Mouse (Mus musculus) limb, embryonic 13.5 days (tissue): ENCODE measurements around the gene Med9. TPM values are rescaled to one million over a fixed set of nuclear protein-coding genes. Genes with fewer than 3 reads are reported as not detected.

Experiments
- ATAC-seq: fragments of 200-750 bp; cut with Nextera tagmentation; 2 replicates; pipeline ENCODE4 v1.8.0; 2017; ENCODE audit warnings: low read depth, moderate number of reproducible peaks, moderate TSS enrichment; ENCODE audit not compliant: low FRiP score
- H3K27ac ChIP-seq: fragments of 300-500 bp; sonication (generic); 2 replicates; pipeline ENCODE4 v1.5.1; 2015; ENCODE audit warnings: inconsistent platforms, mild to moderate bottlenecking, moderate library complexity
- H3K27me3 ChIP-seq: fragments of 300-500 bp; sonication (generic); 2 replicates; pipeline ENCODE4 v1.6.1; 2015; ENCODE audit warnings: mild to moderate bottlenecking, inconsistent platforms
- H3K36me3 ChIP-seq: fragments of 300-500 bp; sonication (generic); 2 replicates; pipeline ENCODE4 v1.6.1; 2015; ENCODE audit warnings: inconsistent platforms, mild to moderate bottlenecking, moderate library complexity
- H3K4me1 ChIP-seq: fragments of 300-500 bp; sonication (generic); 2 replicates; pipeline ENCODE4 v1.6.1; 2015; ENCODE audit warnings: inconsistent platforms
- H3K4me2 ChIP-seq: fragments of 300-500 bp; sonication (generic); replicated peaks from 2 replicates; pipeline ENCODE4 v1.6.1; 2015; ENCODE audit warnings: inconsistent platforms, mild to moderate bottlenecking, moderate library complexity
- H3K4me3 ChIP-seq: fragments of 300-500 bp; sonication (generic); 2 replicates; pipeline ENCODE4 v1.5.1; 2015; ENCODE audit warnings: moderate library complexity, mild to moderate bottlenecking, inconsistent platforms
- H3K9ac ChIP-seq: fragments of 300-500 bp; sonication (generic); 2 replicates; pipeline ENCODE4 v1.6.1; 2015; ENCODE audit warnings: mild to moderate bottlenecking, inconsistent platforms
- H3K9me3 ChIP-seq: fragments of 300-500 bp; sonication (generic); 2 replicates; pipeline ENCODE4 v1.6.1; 2016; ENCODE audit warnings: inconsistent platforms
- WGBS: fragments of 180-500 bp; shearing (Covaris S2); methylation state at CpG from one replicate; pipeline ENCODE4 v1.1.7; 2015; 5-methylcytosine and 5-hydroxymethylcytosine counted together
- polyA plus RNA-seq: library from polyadenylated mRNA; unstranded; fragments of >200 nt; fragmentation: Nextera tagmentation; extraction: Ambion mirVana; gene quantifications from 2 replicates; pipeline ENCODE4 v1.2.1, GENCODE M21; 2015

Med9 gene
- polyA plus RNA-seq, 1 experiment from 2014 or later: 38.0 TPM

DNA sequence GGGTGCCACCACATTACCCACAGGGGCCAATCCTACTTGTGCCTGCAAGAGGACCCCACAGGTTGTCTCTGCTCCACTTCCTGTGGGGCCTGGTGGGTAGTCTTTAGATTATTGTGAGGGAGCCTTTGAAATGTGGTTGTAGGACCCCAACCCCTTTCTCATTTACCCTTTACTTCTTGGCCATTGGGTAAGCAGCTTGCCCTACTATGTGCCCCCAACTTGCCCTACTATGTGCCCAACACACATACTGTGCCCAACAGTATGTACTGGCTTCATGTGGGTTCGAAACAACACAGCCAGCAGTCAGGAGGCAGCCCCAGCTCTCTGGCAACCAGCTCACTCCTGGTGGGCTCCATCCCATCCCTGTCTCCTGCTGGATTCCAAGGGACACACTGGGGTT, 19.8 kb downstream of the Med9 start:
- no peak for ATAC-seq
- no peaks in the 10 kb centered on the region for H3K36me3 ChIP-seq
- peaks cover 19% of the 10 kb centered on the region for H3K27me3 ChIP-seq
- H3K4me1 ChIP-seq: peaks cover 29% of the 10 kb centered on the region
- no peak overlapping the region for H3K27ac ChIP-seq
- H3K4me2 ChIP-seq: no peak overlapping the region
- 88% methylated on average over 1 of the region's 1 CpGs for WGBS
- no peak overlapping the region for H3K9ac ChIP-seq
- H3K4me3 ChIP-seq: no peak overlapping the region
- H3K9me3 ChIP-seq: no peaks in the 10 kb centered on the region

DNA sequence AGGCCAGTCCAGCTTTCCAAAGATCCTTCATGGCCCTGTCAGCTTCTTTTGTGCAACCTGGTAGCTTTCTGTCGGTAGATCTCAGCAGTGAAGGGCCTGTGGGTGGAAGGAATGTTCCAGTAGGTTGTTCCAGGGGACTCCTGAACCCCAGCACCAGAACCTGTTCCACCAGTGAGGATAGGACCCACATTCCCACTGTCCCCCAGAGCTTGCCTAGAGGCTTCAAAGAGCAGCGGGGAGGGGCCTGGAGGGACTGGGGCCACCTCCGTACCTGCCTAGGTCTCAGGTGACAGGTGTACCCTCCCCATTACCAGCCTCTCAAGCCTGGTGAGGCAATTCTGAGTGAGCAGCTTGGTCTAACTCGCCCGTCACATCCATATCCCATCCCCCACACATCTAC, 22.8 kb downstream of the Med9 start:
- H3K4me3 ChIP-seq: no peak overlapping the region
- H3K9me3 ChIP-seq: no peaks in the 10 kb centered on the region
- no peaks in the 10 kb centered on the region for H3K27me3 ChIP-seq
- ATAC-seq: no peak
- peaks cover 6% of the 10 kb centered on the region for H3K4me1 ChIP-seq
- no peak overlapping the region for H3K27ac ChIP-seq
- H3K4me2 ChIP-seq: no peak overlapping the region
- no peaks in the 10 kb centered on the region for H3K36me3 ChIP-seq
- WGBS: 71% methylated on average over 5 of the region's 5 CpGs
- no peak overlapping the region for H3K9ac ChIP-seq

DNA sequence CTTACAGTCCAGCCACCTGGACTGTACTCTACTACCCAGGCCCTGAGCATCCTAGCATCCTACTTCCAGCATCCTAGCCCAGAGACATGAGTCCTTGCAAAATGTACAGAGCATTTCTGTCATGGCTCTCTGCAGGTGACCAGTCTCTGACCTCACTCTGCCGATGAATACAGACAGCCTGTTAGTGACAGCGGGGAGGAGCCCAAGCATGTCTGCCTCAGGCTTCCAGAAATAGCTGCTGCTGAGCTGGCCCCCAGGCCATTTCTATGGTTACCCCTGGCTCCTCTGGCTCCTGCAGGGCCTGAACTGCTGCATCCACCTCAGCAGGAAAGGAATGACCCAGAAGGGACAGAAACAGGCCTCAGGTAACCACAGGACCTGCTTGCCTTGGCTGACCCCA, 23.7 kb downstream of the Med9 start:
- no peaks in the 10 kb centered on the region for H3K36me3 ChIP-seq
- H3K4me2 ChIP-seq: no peak overlapping the region
- H3K27me3 ChIP-seq: no peaks in the 10 kb centered on the region
- H3K27ac ChIP-seq: no peak overlapping the region
- H3K4me3 ChIP-seq: no peak overlapping the region
- no peak overlapping the region for H3K9ac ChIP-seq
- 56% methylated on average over 2 of the region's 2 CpGs for WGBS
- no peaks in the 10 kb centered on the region for H3K4me1 ChIP-seq
- H3K9me3 ChIP-seq: no peaks in the 10 kb centered on the region
- no peak for ATAC-seq

- no peaks in the 10 kb centered on the region for H3K36me3 ChIP-seq
- no peak overlapping the region for H3K4me3 ChIP-seq
- H3K9ac ChIP-seq: no peak overlapping the region
- H3K4me1 ChIP-seq: no peaks in the 10 kb centered on the region
- H3K9me3 ChIP-seq: no peaks in the 10 kb centered on the region
- no peak overlapping the region for H3K4me2 ChIP-seq
- no peaks in the 10 kb centered on the region for H3K27me3 ChIP-seq
- WGBS: 74% methylated on average over 5 of the region's 5 CpGs
- H3K27ac ChIP-seq: no peak overlapping the region
- no peak for ATAC-seq
Observed at GRCm38 (mm10) chr11:59973389-59973788, 25.4 kb downstream of the Med9 start.

DNA sequence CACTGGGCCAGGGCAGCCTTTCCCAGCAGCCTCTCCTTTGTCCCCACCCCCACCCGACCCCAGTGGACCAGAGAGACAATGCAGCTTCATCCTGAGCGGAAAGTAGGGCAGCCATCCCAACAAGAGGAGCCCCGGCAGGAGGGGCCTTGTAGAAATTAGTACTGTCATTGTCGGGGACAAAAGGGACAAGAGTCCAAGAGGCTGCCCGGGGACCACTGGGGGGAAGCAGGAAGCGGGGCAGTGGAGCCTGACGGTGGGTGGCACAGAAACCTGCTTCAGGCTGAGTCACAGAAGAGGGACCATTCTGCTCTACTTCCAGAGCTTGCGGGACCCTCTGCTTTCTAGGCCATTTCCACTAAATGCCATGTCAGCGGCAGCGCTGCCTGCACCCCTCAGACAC, 27.2 kb downstream of the Med9 start:
- Histone ChIP-seq H3K27me3 (no peaks in the 10 kb centered on the region), H3K4me2 (no peak overlapping the region), H3K4me1 (peaks cover 3% of the 10 kb centered on the region; the same call in 1 of the 2 replicates), H3K9ac (no peak overlapping the region), H3K9me3 (no peaks in the 10 kb centered on the region), H3K27ac (no peak overlapping the region), H3K4me3 (no peak overlapping the region), H3K36me3 (no peaks in the 10 kb centered on the region)
- ATAC-seq: no peak
- 67% methylated on average over 10 of the region's 10 CpGs for WGBS

GRCm38 (mm10) chr11:59977831-59978230, 29.8 kb downstream of the Med9 start:
- no peak overlapping the region for H3K27ac ChIP-seq
- H3K4me1 ChIP-seq: peaks cover 16% of the 10 kb centered on the region
- no peaks in the 10 kb centered on the region for H3K9me3 ChIP-seq
- no peak overlapping the region for H3K9ac ChIP-seq
- 72% methylated on average over 5 of the region's 5 CpGs for WGBS
- H3K27me3 ChIP-seq: no peaks in the 10 kb centered on the region
- ATAC-seq: no peak
- H3K4me2 ChIP-seq: no peak overlapping the region
- no peaks in the 10 kb centered on the region for H3K36me3 ChIP-seq
- H3K4me3 ChIP-seq: no peak overlapping the region

- H3K4me2 ChIP-seq: no peak overlapping the region
- H3K9ac ChIP-seq: no peak overlapping the region
- no peak for ATAC-seq
- H3K4me1 ChIP-seq: peaks cover 9% of the 10 kb centered on the region; the same call in 1 of the 2 replicates
- no peaks in the 10 kb centered on the region for H3K36me3 ChIP-seq
- H3K27ac ChIP-seq: no peak overlapping the region
- no peak overlapping the region for H3K4me3 ChIP-seq
- no peaks in the 10 kb centered on the region for H3K27me3 ChIP-seq
- 49% methylated on average over 1 of the region's 1 CpGs for WGBS
- H3K9me3 ChIP-seq: no peaks in the 10 kb centered on the region
Observed at GRCm38 (mm10) chr11:59989406-59989805, 41.4 kb downstream of the Med9 start.

DNA sequence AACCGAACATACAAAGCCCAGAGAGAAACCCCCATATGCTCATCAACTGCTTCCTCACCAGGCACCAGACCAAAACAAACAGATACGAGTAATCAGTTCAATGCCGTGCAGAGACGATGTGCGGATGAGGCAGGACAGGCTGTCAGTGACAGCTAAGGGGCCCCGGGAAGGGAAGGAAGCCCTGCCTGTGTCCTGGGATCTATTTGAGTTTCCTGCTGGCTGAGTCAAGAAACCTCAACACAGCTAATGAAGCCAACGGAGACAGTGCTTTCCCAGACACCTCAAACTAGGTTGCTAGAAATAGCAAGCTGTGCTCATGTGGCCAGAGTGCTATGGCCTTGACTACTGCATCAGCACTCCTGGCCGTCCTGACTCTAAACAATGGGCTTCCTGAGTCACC, 43.4 kb downstream of the Med9 start:
- Histone ChIP-seq H3K9me3 (no peaks in the 10 kb centered on the region), H3K4me3 (no peak overlapping the region), H3K4me1 (peaks cover 9% of the 10 kb centered on the region; the same call in 1 of the 2 replicates), H3K36me3 (no peaks in the 10 kb centered on the region), H3K27ac (no peak overlapping the region), H3K9ac (no peak overlapping the region), H3K4me2 (no peak overlapping the region), H3K27me3 (no peaks in the 10 kb centered on the region)
- no peak for ATAC-seq
- 65% methylated on average over 8 of the region's 8 CpGs for WGBS

DNA sequence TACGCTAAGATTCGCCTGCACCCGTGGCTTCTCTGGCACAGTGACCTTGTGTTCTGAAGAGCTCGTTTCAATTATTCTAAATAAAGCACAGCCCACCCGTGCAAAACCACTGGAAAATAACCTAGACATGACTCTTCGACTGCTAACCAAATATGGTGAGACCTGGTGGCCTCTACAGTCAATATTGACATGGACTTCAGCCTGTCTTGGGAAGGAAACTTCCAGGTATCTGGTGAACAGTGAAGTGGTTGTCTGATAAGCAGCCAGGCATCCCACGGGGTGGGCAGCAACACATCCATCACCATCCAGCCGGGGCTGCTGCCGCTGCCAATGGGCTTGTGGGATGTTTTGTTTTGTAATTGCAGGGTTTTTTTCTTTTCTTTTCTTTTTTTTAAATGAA, 46.3 kb downstream of the Med9 start:
- Histone ChIP-seq H3K4me3 (no peak overlapping the region), H3K36me3 (no peaks in the 10 kb centered on the region), H3K4me2 (no peak overlapping the region), H3K9ac (no peak overlapping the region), H3K9me3 (no peaks in the 10 kb centered on the region), H3K27me3 (no peaks in the 10 kb centered on the region), H3K27ac (no peak overlapping the region), H3K4me1 (peaks cover 8% of the 10 kb centered on the region; the same call in 1 of the 2 replicates)
- WGBS: 72% methylated on average over 9 of the region's 9 CpGs
- no peak for ATAC-seq

DNA sequence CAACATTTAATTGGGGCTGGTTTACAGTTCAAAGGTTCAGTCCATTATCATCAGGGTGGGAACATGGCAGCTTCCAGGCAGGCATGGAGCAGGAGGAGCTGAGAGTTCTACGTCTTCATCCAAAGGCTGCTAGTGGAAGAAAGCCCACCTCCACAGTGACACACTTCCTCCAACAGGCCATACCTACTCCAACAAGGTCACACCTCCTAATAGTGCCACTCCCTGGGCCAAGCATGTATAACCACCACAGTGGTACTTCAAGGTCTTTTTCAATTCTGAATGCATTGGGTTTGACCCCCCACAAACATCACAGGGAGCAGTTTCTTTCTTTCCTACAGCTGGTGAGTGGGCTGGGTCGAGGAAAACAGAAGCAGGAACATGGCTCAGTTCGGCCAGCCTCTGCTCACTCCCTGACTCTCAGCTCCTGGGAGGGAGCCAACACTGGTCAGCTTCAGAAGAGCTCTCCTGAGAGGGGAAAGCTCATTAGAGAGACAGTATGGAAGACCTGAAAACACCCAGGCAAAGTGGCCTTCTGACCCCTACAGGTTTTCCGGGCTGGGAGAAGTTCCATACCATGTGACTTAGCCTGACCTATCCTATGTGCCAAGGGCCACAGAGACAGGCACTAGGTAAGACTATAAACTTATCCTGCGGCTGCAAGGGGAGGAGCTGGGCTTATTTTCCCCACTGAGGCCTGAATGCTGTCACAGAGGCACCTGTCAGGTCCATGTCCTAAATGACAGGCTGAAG, 53.4 kb downstream of the Med9 start:
- Histone ChIP-seq H3K36me3 (no peaks in the 10 kb centered on the region), H3K9ac (no peak overlapping the region), H3K4me2 (no peak overlapping the region), H3K27me3 (no peaks in the 10 kb centered on the region), H3K9me3 (no peaks in the 10 kb centered on the region), H3K27ac (no peak overlapping the region), H3K4me1 (no peaks in the 10 kb centered on the region), H3K4me3 (no peak overlapping the region)
- ATAC-seq: no peak
- WGBS: 71% methylated on average over 5 of the region's 5 CpGs

DNA sequence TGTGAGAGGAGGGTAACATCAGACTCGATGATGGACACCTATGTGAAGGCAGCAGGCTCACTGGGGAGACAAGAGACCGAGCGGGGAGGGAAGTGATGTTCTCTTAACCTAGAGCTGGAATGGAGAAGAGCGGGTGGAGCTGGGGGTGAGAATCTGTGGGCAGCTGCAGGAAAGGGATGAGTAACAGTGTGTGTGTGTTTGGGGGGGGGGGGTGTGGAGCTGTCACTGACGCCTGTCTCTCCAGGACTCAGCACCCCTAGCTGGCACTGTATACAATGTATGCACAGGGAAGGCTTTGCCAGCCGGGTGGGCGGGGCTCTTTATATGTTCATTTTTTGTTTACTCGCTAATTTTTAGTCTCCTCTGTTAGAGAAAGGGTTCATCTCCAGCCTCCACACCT, 55.8 kb downstream of the Med9 start:
- no peak overlapping the region for H3K4me3 ChIP-seq
- H3K27me3 ChIP-seq: no peaks in the 10 kb centered on the region
- no peak overlapping the region for H3K27ac ChIP-seq
- 82% methylated on average over 8 of the region's 8 CpGs for WGBS
- no peaks in the 10 kb centered on the region for H3K36me3 ChIP-seq
- no peaks in the 10 kb centered on the region for H3K9me3 ChIP-seq
- ATAC-seq: no peak
- H3K4me2 ChIP-seq: no peak overlapping the region
- H3K9ac ChIP-seq: no peak overlapping the region
- H3K4me1 ChIP-seq: no peaks in the 10 kb centered on the region

DNA sequence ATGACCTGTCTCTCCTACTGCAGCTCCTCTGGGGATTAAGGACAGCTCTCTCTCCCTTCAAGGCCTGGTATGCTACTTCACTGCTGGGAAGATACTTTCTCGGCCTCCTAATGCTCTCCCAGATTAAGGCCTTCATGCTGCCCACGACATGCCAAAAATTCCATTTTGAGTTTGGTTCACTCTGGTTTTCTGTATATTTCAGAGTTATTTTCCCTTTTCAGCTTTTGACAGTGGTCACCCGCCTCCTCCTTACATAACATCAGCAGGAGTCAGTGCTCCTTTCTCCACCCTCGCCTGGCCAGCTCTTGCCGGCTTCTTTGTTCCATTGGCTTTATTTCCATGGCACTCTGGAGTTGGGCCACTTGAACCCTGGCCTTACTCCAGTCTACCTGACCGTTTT, 56.7 kb downstream of the Med9 start:
- Histone ChIP-seq H3K36me3 (no peaks in the 10 kb centered on the region), H3K4me3 (no peak overlapping the region), H3K4me1 (no peaks in the 10 kb centered on the region), H3K9ac (no peak overlapping the region), H3K27me3 (no peaks in the 10 kb centered on the region), H3K27ac (no peak overlapping the region), H3K4me2 (no peak overlapping the region), H3K9me3 (no peaks in the 10 kb centered on the region)
- WGBS: 78% methylated on average over 6 of the region's 6 CpGs
- no peak for ATAC-seq

DNA sequence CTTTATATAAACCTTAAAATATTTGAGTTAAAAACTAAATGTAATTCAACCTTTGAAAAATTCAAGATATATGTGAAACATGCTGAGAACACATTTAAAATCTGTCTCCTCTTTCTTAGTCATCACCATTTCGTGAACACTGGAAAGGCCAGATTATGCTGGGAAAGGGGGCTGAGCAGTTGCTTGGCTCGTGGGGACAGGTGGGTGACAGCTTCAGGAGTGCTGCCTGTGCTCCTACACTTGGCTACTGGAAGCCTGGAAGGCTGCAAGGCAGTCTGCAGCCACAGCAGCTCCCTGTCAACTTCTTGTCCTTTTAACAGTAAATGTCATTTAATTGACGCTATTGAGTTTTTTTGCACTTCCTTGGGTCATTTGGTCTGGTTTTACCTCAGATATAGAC, 57.9 kb downstream of the Med9 start:
- ATAC-seq: no peak
- Histone ChIP-seq H3K27ac (no peak overlapping the region), H3K36me3 (no peaks in the 10 kb centered on the region), H3K4me2 (no peak overlapping the region), H3K4me3 (no peak overlapping the region), H3K9me3 (no peaks in the 10 kb centered on the region), H3K27me3 (no peaks in the 10 kb centered on the region), H3K9ac (no peak overlapping the region), H3K4me1 (no peaks in the 10 kb centered on the region)
- 75% methylated on average over 3 of the region's 3 CpGs for WGBS
